Mouse (Mus musculus): ENCODE results near the gene Nek4. TPM values are rescaled to one million over a fixed set of nuclear protein-coding genes. Genes with fewer than 3 reads are reported as not detected.
A peak's percentile ranks its signal among the peaks of the same experiment; 100 is the strongest.

Nek4 gene
- polyA plus RNA-seq, 1 experiment from 2014 or later = 3.6 TPM

- Histone ChIP-seq H3K9ac (ENCODE audit: low read depth, low read length) (no peak overlapping the region), H3K27ac (ENCODE audit: low read length) (no peak overlapping the region), H3K36me3 (ENCODE audit: control insufficient read depth, insufficient read depth) (no peaks in the 10 kb centered on the region), H3K4me2 (ENCODE audit: low read depth, low read length) (no peak overlapping the region), H3K4me3 (ENCODE audit: low read depth, low read length) (no peak overlapping the region), H3K9me3 (replicated peaks; ENCODE audit: control insufficient read depth, low read length) (no peaks in the 10 kb centered on the region), H3K27me3 (ENCODE audit: control insufficient read depth, insufficient read depth, low read depth, low read length) (no peaks in the 10 kb centered on the region), H3K4me1 (ENCODE audit: control insufficient read depth, low read depth, low read length) (no peaks in the 10 kb centered on the region)
- ATAC-seq (ENCODE audit: low read depth) = no peak
- WGBS (ENCODE audit: insufficient replicate concordance) = 67% methylated on average over 1 of the region's 1 CpGs
Observed at GRCm38 (mm10) chr14:30916516-30916915, 34.7 kb upstream of the Nek4 start.

GRCm38 (mm10) chr14:30922053-30922670 is 29.0 kb upstream of the Nek4 start:
- Histone ChIP-seq H3K27me3 (ENCODE audit: control insufficient read depth, insufficient read depth, low read depth, low read length) (no peaks in the 10 kb centered on the region), H3K27ac (ENCODE audit: low read length) (peak overlapping the region; percentile 17; the same call in 1 of the 2 replicates), H3K9ac (ENCODE audit: low read depth, low read length) (peak overlapping the region; percentile 30; the same call in 1 of the 2 replicates), H3K4me2 (ENCODE audit: low read depth, low read length) (peak overlapping the region; percentile 40), H3K36me3 (ENCODE audit: control insufficient read depth, insufficient read depth) (no peaks in the 10 kb centered on the region), H3K4me3 (ENCODE audit: low read depth, low read length) (peak overlapping the region; percentile 44), H3K4me1 (ENCODE audit: control insufficient read depth, low read depth, low read length) (no peaks in the 10 kb centered on the region), H3K9me3 (replicated peaks; ENCODE audit: control insufficient read depth, low read length) (no peaks in the 10 kb centered on the region)
- 54% methylated on average over 8 of the region's 8 CpGs for WGBS (ENCODE audit: insufficient replicate concordance)
- no peak; the same call in 1 of the 2 replicates for ATAC-seq (ENCODE audit: low read depth)

- H3K4me2 ChIP-seq (ENCODE audit: low read depth, low read length) = peak within 1 kb of the TSS; percentile 40
- peak within 1 kb of the TSS; percentile 35 for H3K9ac ChIP-seq (ENCODE audit: low read depth, low read length)
- H3K9me3 ChIP-seq (replicated peaks; ENCODE audit: control insufficient read depth, low read length) = no peaks in the 10 kb centered on the region
- peak; percentile 87 for ATAC-seq (ENCODE audit: low read depth)
- H3K36me3 ChIP-seq (ENCODE audit: control insufficient read depth, insufficient read depth) = no peaks in the 10 kb centered on the region
- peak within 1 kb of the TSS; percentile 68 for H3K27ac ChIP-seq (ENCODE audit: low read length)
- WGBS (ENCODE audit: insufficient replicate concordance) = 43% methylated on average over 6 of the region's 6 CpGs
- no peaks in the 10 kb centered on the region for H3K27me3 ChIP-seq (ENCODE audit: control insufficient read depth, insufficient read depth, low read depth, low read length)
- H3K4me1 ChIP-seq (ENCODE audit: control insufficient read depth, low read depth, low read length) = no peaks in the 10 kb centered on the region
- peak within 1 kb of the TSS; percentile 44 for H3K4me3 ChIP-seq (ENCODE audit: low read depth, low read length)
Observed at GRCm38 (mm10) chr14:30923375-30924105, 27.6 kb upstream of the Nek4 start, which contains the start of gene Itih3. TSS of gene Itih3 (minus strand) at chr14:30923760.

GRCm38 (mm10) chr14:30925492-30925891 is 25.7 kb upstream of the Nek4 start:
- Histone ChIP-seq H3K36me3 (ENCODE audit: control insufficient read depth, insufficient read depth) (no peaks in the 10 kb centered on the region), H3K4me2 (ENCODE audit: low read depth, low read length) (no peak overlapping the region), H3K9ac (ENCODE audit: low read depth, low read length) (no peak overlapping the region), H3K27ac (ENCODE audit: low read length) (no peak overlapping the region), H3K27me3 (ENCODE audit: control insufficient read depth, insufficient read depth, low read depth, low read length) (no peaks in the 10 kb centered on the region), H3K4me3 (ENCODE audit: low read depth, low read length) (no peak overlapping the region), H3K9me3 (replicated peaks; ENCODE audit: control insufficient read depth, low read length) (no peaks in the 10 kb centered on the region), H3K4me1 (ENCODE audit: control insufficient read depth, low read depth, low read length) (no peaks in the 10 kb centered on the region)
- no peak for ATAC-seq (ENCODE audit: low read depth)
- 72% methylated on average over 3 of the region's 3 CpGs for WGBS (ENCODE audit: insufficient replicate concordance)

- Histone ChIP-seq H3K27me3 (ENCODE audit: control insufficient read depth, insufficient read depth, low read depth, low read length) (no peaks in the 10 kb centered on the region), H3K27ac (ENCODE audit: low read length) (peak overlapping the region; percentile 3; the same call in 1 of the 2 replicates), H3K4me2 (ENCODE audit: low read depth, low read length) (no peak overlapping the region), H3K4me1 (ENCODE audit: control insufficient read depth, low read depth, low read length) (no peaks in the 10 kb centered on the region), H3K9me3 (replicated peaks; ENCODE audit: control insufficient read depth, low read length) (no peaks in the 10 kb centered on the region), H3K4me3 (ENCODE audit: low read depth, low read length) (no peak overlapping the region), H3K9ac (ENCODE audit: low read depth, low read length) (no peak overlapping the region), H3K36me3 (ENCODE audit: control insufficient read depth, insufficient read depth) (no peaks in the 10 kb centered on the region)
- 74% methylated on average over 4 of the region's 4 CpGs for WGBS (ENCODE audit: insufficient replicate concordance)
- peak; percentile 80 for ATAC-seq (ENCODE audit: low read depth)
Observed at GRCm38 (mm10) chr14:30930386-30930785, 20.8 kb upstream of the Nek4 start.

GRCm38 (mm10) chr14:30933351-30933750 is 17.8 kb upstream of the Nek4 start:
- WGBS (ENCODE audit: insufficient replicate concordance) = 71% methylated on average over 9 of the region's 9 CpGs
- H3K27me3 ChIP-seq (ENCODE audit: control insufficient read depth, insufficient read depth, low read depth, low read length) = no peaks in the 10 kb centered on the region
- ATAC-seq (ENCODE audit: low read depth) = no peak

GRCm38 (mm10) chr14:30942254-30942653 is 8.9 kb upstream of the Nek4 start:
- Histone ChIP-seq H3K4me3 (ENCODE audit: low read depth, low read length) (no peak overlapping the region), H3K27me3 (ENCODE audit: control insufficient read depth, insufficient read depth, low read depth, low read length) (no peaks in the 10 kb centered on the region), H3K4me1 (ENCODE audit: control insufficient read depth, low read depth, low read length) (peaks cover 6% of the 10 kb centered on the region; the same call in 1 of the 2 replicates), H3K27ac (ENCODE audit: low read length) (no peak overlapping the region), H3K9ac (ENCODE audit: low read depth, low read length) (no peak overlapping the region), H3K36me3 (ENCODE audit: control insufficient read depth, insufficient read depth) (no peaks in the 10 kb centered on the region), H3K9me3 (replicated peaks; ENCODE audit: control insufficient read depth, low read length) (no peaks in the 10 kb centered on the region), H3K4me2 (ENCODE audit: low read depth, low read length) (peak overlapping the region; percentile 19)
- no peak for ATAC-seq (ENCODE audit: low read depth)
- 62% methylated on average over 4 of the region's 4 CpGs for WGBS (ENCODE audit: insufficient replicate concordance)

More at GRCm38 (mm10) chr14:30933351-30933750, 17.8 kb upstream of the Nek4 start:
- H3K36me3 ChIP-seq (ENCODE audit: control insufficient read depth, insufficient read depth) = no peaks in the 10 kb centered on the region
- H3K9me3 ChIP-seq (replicated peaks; ENCODE audit: control insufficient read depth, low read length) = no peaks in the 10 kb centered on the region
- no peaks in the 10 kb centered on the region for H3K4me1 ChIP-seq (ENCODE audit: control insufficient read depth, low read depth, low read length)
- H3K27ac ChIP-seq (ENCODE audit: low read length) = no peak overlapping the region
- no peak overlapping the region for H3K4me3 ChIP-seq (ENCODE audit: low read depth, low read length)
- H3K4me2 ChIP-seq (ENCODE audit: low read depth, low read length) = no peak overlapping the region
- H3K9ac ChIP-seq (ENCODE audit: low read depth, low read length) = no peak overlapping the region

GRCm38 (mm10) chr14:30943038-30943437 is 8.1 kb upstream of the Nek4 start, which contains the start of gene Itih1:
TSS of gene Itih1 (minus strand) at chr14:30943289.
- Histone ChIP-seq H3K27ac (ENCODE audit: low read length) (peak within 1 kb of the TSS; percentile 88), H3K4me2 (ENCODE audit: low read depth, low read length) (peak within 1 kb of the TSS; percentile 48), H3K4me1 (ENCODE audit: control insufficient read depth, low read depth, low read length) (peaks cover 6% of the 10 kb centered on the region; the same call in 1 of the 2 replicates), H3K4me3 (ENCODE audit: low read depth, low read length) (peak within 1 kb of the TSS; percentile 18), H3K27me3 (ENCODE audit: control insufficient read depth, insufficient read depth, low read depth, low read length) (no peaks in the 10 kb centered on the region), H3K36me3 (ENCODE audit: control insufficient read depth, insufficient read depth) (no peaks in the 10 kb centered on the region), H3K9ac (ENCODE audit: low read depth, low read length) (peak within 1 kb of the TSS; percentile 25), H3K9me3 (replicated peaks; ENCODE audit: control insufficient read depth, low read length) (no peaks in the 10 kb centered on the region)
- peak; percentile 59 for ATAC-seq (ENCODE audit: low read depth)
- 75% methylated on average over 7 of the region's 7 CpGs for WGBS (ENCODE audit: insufficient replicate concordance)
